Mouse (Mus musculus) stomach, embryonic 15.5 days (tissue): ENCODE results near the gene Dclk3. TPM values are rescaled to one million over a fixed set of nuclear protein-coding genes. Genes with fewer than 3 reads are reported as not detected.

Experiments used
- ATAC-seq: fragments of 200-750 bp; cut with Nextera tagmentation; 2 replicates; pipeline ENCODE4 v1.8.0; 2017; ENCODE audit warnings: low read depth, moderate number of reproducible peaks, moderate TSS enrichment; ENCODE audit not compliant: insufficient read depth, low FRiP score
- H3K27ac ChIP-seq: fragments of 300-500 bp; sonication (generic); 2 replicates; pipeline ENCODE4 v1.5.1; 2015; ENCODE audit warnings: mild to moderate bottlenecking, inconsistent platforms
- H3K27me3 ChIP-seq: fragments of 300-500 bp; sonication (generic); replicated peaks from 2 replicates; pipeline ENCODE4 v1.6.1; 2015; ENCODE audit warnings: inconsistent platforms
- H3K36me3 ChIP-seq: fragments of 300-500 bp; sonication (generic); 2 replicates; pipeline ENCODE4 v1.6.1; 2015; ENCODE audit warnings: inconsistent platforms
- H3K4me1 ChIP-seq: fragments of 300-500 bp; sonication (generic); 2 replicates; pipeline ENCODE4 v1.6.1; 2015; ENCODE audit warnings: inconsistent platforms
- H3K4me2 ChIP-seq: fragments of 300-500 bp; sonication (generic); 2 replicates; pipeline ENCODE4 v1.6.1; 2015; ENCODE audit warnings: mild to moderate bottlenecking, inconsistent platforms
- H3K4me3 ChIP-seq: fragments of 300-500 bp; sonication (generic); replicated peaks from 2 replicates; pipeline ENCODE4 v1.5.1; 2015; ENCODE audit warnings: inconsistent platforms
- H3K9ac ChIP-seq: fragments of 300-500 bp; sonication (generic); 2 replicates; pipeline ENCODE4 v1.6.1; 2015; ENCODE audit warnings: inconsistent platforms
- H3K9me3 ChIP-seq: fragments of 300-500 bp; sonication (generic); 2 replicates; pipeline ENCODE4 v1.6.1; 2016; ENCODE audit warnings: inconsistent platforms
- WGBS: fragments of 180-500 bp; shearing (Covaris S2); methylation state at CpG from one replicate; pipeline ENCODE4 v1.1.7; 2015; 5-methylcytosine and 5-hydroxymethylcytosine counted together
- polyA plus RNA-seq: library from polyadenylated mRNA; unstranded; fragments of >200 nt; fragmentation: Nextera tagmentation; extraction: Ambion mirVana; gene quantifications from 2 replicates; pipeline ENCODE4 v1.2.1, GENCODE M21; 2015

The Dclk3 gene
- polyA plus RNA-seq, 1 experiment from 2014 or later: 0.71 TPM

- no peaks in the 10 kb centered on the region for H3K27me3 ChIP-seq
- H3K4me3 ChIP-seq: no peak overlapping the region
- ATAC-seq: no peak
- no peak overlapping the region for H3K27ac ChIP-seq
- no peak overlapping the region for H3K9ac ChIP-seq
- 72% methylated on average over 16 of the region's 16 CpGs for WGBS
- H3K9me3 ChIP-seq: no peaks in the 10 kb centered on the region
- H3K36me3 ChIP-seq: no peaks in the 10 kb centered on the region
- no peak overlapping the region for H3K4me2 ChIP-seq
- H3K4me1 ChIP-seq: no peaks in the 10 kb centered on the region
Measured at GRCm38 (mm10) chr9:111412471-111413160, 26.3 kb upstream of the Dclk3 start.

GRCm38 (mm10) chr9:111421862-111422261 is 17.0 kb upstream of the Dclk3 start:
- 82% methylated on average over 2 of the region's 2 CpGs for WGBS
- Histone ChIP-seq H3K4me1 (no peaks in the 10 kb centered on the region), H3K9me3 (no peaks in the 10 kb centered on the region), H3K36me3 (no peaks in the 10 kb centered on the region), H3K9ac (no peak overlapping the region), H3K27me3 (no peaks in the 10 kb centered on the region), H3K4me2 (no peak overlapping the region), H3K27ac (no peak overlapping the region), H3K4me3 (no peak overlapping the region)
- ATAC-seq: no peak

GRCm38 (mm10) chr9:111422567-111422966 is 16.3 kb upstream of the Dclk3 start:
- Histone ChIP-seq H3K9me3 (no peaks in the 10 kb centered on the region), H3K27me3 (no peaks in the 10 kb centered on the region), H3K36me3 (no peaks in the 10 kb centered on the region), H3K27ac (no peak overlapping the region), H3K4me1 (no peaks in the 10 kb centered on the region), H3K4me2 (no peak overlapping the region), H3K9ac (no peak overlapping the region), H3K4me3 (no peak overlapping the region)
- WGBS: 41% methylated on average over 5 of the region's 5 CpGs
- 0 out of 2 replicates have a peak, but pooled peaks have one; percentile 18 for ATAC-seq

- Histone ChIP-seq H3K4me1 (no peaks in the 10 kb centered on the region), H3K9me3 (no peaks in the 10 kb centered on the region), H3K27me3 (no peaks in the 10 kb centered on the region), H3K36me3 (no peaks in the 10 kb centered on the region), H3K4me2 (no peak overlapping the region), H3K4me3 (no peak overlapping the region), H3K9ac (no peak overlapping the region), H3K27ac (no peak overlapping the region)
- no peak for ATAC-seq
- 76% methylated on average over 6 of the region's 6 CpGs for WGBS
Measured at GRCm38 (mm10) chr9:111425113-111425512, 13.8 kb upstream of the Dclk3 start.

- ATAC-seq: no peak
- no peaks in the 10 kb centered on the region for H3K27me3 ChIP-seq
- H3K4me1 ChIP-seq: no peaks in the 10 kb centered on the region
- no peak overlapping the region for H3K4me3 ChIP-seq
- WGBS: 80% methylated on average over 4 of the region's 4 CpGs
- no peaks in the 10 kb centered on the region for H3K9me3 ChIP-seq
- no peak overlapping the region for H3K27ac ChIP-seq
- H3K36me3 ChIP-seq: no peaks in the 10 kb centered on the region
- no peak overlapping the region for H3K9ac ChIP-seq
- no peak overlapping the region for H3K4me2 ChIP-seq
Measured at GRCm38 (mm10) chr9:111425952-111426351, 12.9 kb upstream of the Dclk3 start.

GRCm38 (mm10) chr9:111427891-111428555 is 10.9 kb upstream of the Dclk3 start:
- no peak for ATAC-seq
- no peaks in the 10 kb centered on the region for H3K4me1 ChIP-seq
- H3K9me3 ChIP-seq: no peaks in the 10 kb centered on the region
- no peak overlapping the region for H3K4me3 ChIP-seq
- H3K27me3 ChIP-seq: no peaks in the 10 kb centered on the region
- no peak overlapping the region for H3K4me2 ChIP-seq
- 83% methylated on average over 9 of the region's 9 CpGs for WGBS
- H3K27ac ChIP-seq: no peak overlapping the region
- H3K36me3 ChIP-seq: no peaks in the 10 kb centered on the region
- H3K9ac ChIP-seq: no peak overlapping the region

- Histone ChIP-seq H3K27ac (no peak overlapping the region), H3K4me1 (no peaks in the 10 kb centered on the region), H3K27me3 (no peaks in the 10 kb centered on the region), H3K4me3 (no peak overlapping the region), H3K9me3 (no peaks in the 10 kb centered on the region), H3K4me2 (no peak overlapping the region), H3K9ac (no peak overlapping the region), H3K36me3 (no peaks in the 10 kb centered on the region)
- WGBS: 71% methylated on average over 8 of the region's 8 CpGs
- no peak for ATAC-seq
Measured at GRCm38 (mm10) chr9:111428698-111429362, 10.1 kb upstream of the Dclk3 start.

- WGBS: 47% methylated on average over 2 of the region's 2 CpGs
- H3K36me3 ChIP-seq: no peaks in the 10 kb centered on the region
- no peak overlapping the region for H3K27ac ChIP-seq
- no peak for ATAC-seq
- H3K4me2 ChIP-seq: no peak overlapping the region
- H3K27me3 ChIP-seq: no peaks in the 10 kb centered on the region
- H3K4me1 ChIP-seq: no peaks in the 10 kb centered on the region
- H3K4me3 ChIP-seq: no peak overlapping the region
- no peaks in the 10 kb centered on the region for H3K9me3 ChIP-seq
- no peak overlapping the region for H3K9ac ChIP-seq
Measured at GRCm38 (mm10) chr9:111429363-111429750, 9.5 kb upstream of the Dclk3 start.

GRCm38 (mm10) chr9:111435429-111435828 is 3.5 kb upstream of the Dclk3 start:
- Histone ChIP-seq H3K27ac (no peak overlapping the region), H3K9ac (no peak overlapping the region), H3K4me1 (peaks cover 3% of the 10 kb centered on the region; the same call in 1 of the 2 replicates), H3K27me3 (peaks cover 13% of the 10 kb centered on the region; the same call in 1 of the 2 replicates), H3K4me2 (no peak overlapping the region), H3K36me3 (no peaks in the 10 kb centered on the region), H3K4me3 (no peak overlapping the region), H3K9me3 (no peaks in the 10 kb centered on the region)
- ATAC-seq: no peak
- WGBS: 76% methylated on average over 2 of the region's 2 CpGs

- H3K9me3 ChIP-seq: no peaks in the 10 kb centered on the region
- H3K4me2 ChIP-seq: no peak overlapping the region
- H3K27me3 ChIP-seq: peaks cover 13% of the 10 kb centered on the region; the same call in 1 of the 2 replicates
- H3K9ac ChIP-seq: no peak overlapping the region
- no peaks in the 10 kb centered on the region for H3K36me3 ChIP-seq
- no peak for ATAC-seq
- no peak overlapping the region for H3K27ac ChIP-seq
- H3K4me1 ChIP-seq: peaks cover 3% of the 10 kb centered on the region; the same call in 1 of the 2 replicates
- H3K4me3 ChIP-seq: no peak overlapping the region
- 57% methylated on average over 8 of the region's 8 CpGs for WGBS
Measured at GRCm38 (mm10) chr9:111439836-111440201, 938 bp downstream of the Dclk3 start.

- Histone ChIP-seq H3K9ac (no peak overlapping the region), H3K27ac (no peak overlapping the region), H3K36me3 (no peaks in the 10 kb centered on the region), H3K9me3 (no peaks in the 10 kb centered on the region), H3K4me3 (no peak overlapping the region), H3K4me2 (no peak overlapping the region), H3K27me3 (peaks cover 13% of the 10 kb centered on the region; the same call in 1 of the 2 replicates), H3K4me1 (peaks cover 3% of the 10 kb centered on the region; the same call in 1 of the 2 replicates)
- 78% methylated on average over 6 of the region's 6 CpGs for WGBS
- ATAC-seq: no peak
Measured at GRCm38 (mm10) chr9:111440446-111440845, 1.6 kb downstream of the Dclk3 start.

- H3K4me3 ChIP-seq: no peak overlapping the region
- no peaks in the 10 kb centered on the region for H3K9me3 ChIP-seq
- no peaks in the 10 kb centered on the region for H3K36me3 ChIP-seq
- no peak overlapping the region for H3K27ac ChIP-seq
- whole genome bisulfite sequencing: 84% methylated on average over 2 of the region's 2 CpGs
- no peak overlapping the region for H3K9ac ChIP-seq
- H3K4me1 ChIP-seq: peaks cover 3% of the 10 kb centered on the region; the same call in 1 of the 2 replicates
- H3K4me2 ChIP-seq: no peak overlapping the region
- ATAC-seq: no peak
- H3K27me3 ChIP-seq: peaks cover 13% of the 10 kb centered on the region; the same call in 1 of the 2 replicates
Measured at GRCm38 (mm10) chr9:111441151-111441550, 2.3 kb downstream of the Dclk3 start.
